Mouse (Mus musculus): ENCODE measurements around the gene Tnrc18.

GRCm38 (mm10) chr5:142801977-142802376 lies 15.5 kb downstream of the Tnrc18 start:
- no peak for TF ChIP-seq CTCF (IDR thresholded peaks at IDR 0.05; ENCODE audit: control insufficient read depth, insufficient read depth, low read length)
- TF ChIP-seq POLR2A (IDR thresholded peaks at IDR 0.05; ENCODE audit: borderline replicate concordance, control insufficient read depth, low read depth, low read length): no peak

Measured in bone marrow, adult 2 months (tissue).